Mouse (Mus musculus) hindbrain, postnatal 0 days (tissue): ENCODE measurements around the gene Slco2b1. TPM values are rescaled to one million over a fixed set of nuclear protein-coding genes. Genes with fewer than 3 reads are reported as not detected.
A peak's percentile ranks its signal among the peaks of the same experiment; 100 is the strongest.

ENCODE experiments used
- ATAC-seq: fragments of 200-750 bp; cut with Nextera tagmentation; 2 replicates; pipeline ENCODE4 v1.8.0; 2017; ENCODE audit warnings: mild to moderate bottlenecking, moderate TSS enrichment, moderate library complexity
- DNase-seq: peaks from one replicate; pipeline ENCODE4 v3.0.0-alpha.2; 2015; ENCODE audit warnings: low spot score
- H3K27ac ChIP-seq: fragments of 300-500 bp; sonication (generic); 2 replicates; pipeline ENCODE4 v1.5.1; 2014; ENCODE audit warnings: mild to moderate bottlenecking
- H3K27me3 ChIP-seq: fragments of 300-500 bp; sonication (generic); 2 replicates; pipeline ENCODE4 v1.6.1; 2014; ENCODE audit warnings: low read length, mixed read lengths; ENCODE audit not compliant: insufficient read depth
- H3K36me3 ChIP-seq: fragments of 300-500 bp; sonication (generic); 2 replicates; pipeline ENCODE4 v1.6.1; 2014; ENCODE audit warnings: low read length, mixed read lengths; ENCODE audit not compliant: insufficient read depth
- H3K4me1 ChIP-seq: fragments of 300-500 bp; sonication (generic); 2 replicates; pipeline ENCODE4 v1.6.1; 2014; ENCODE audit warnings: antibody characterized with exemption, low read length, mixed read lengths; ENCODE audit not compliant: insufficient read depth
- H3K4me2 ChIP-seq: fragments of 300-500 bp; sonication (generic); 2 replicates; pipeline ENCODE4 v1.6.1; 2014; ENCODE audit warnings: low read depth, mild to moderate bottlenecking, low read length, moderate library complexity, mixed read lengths
- H3K4me3 ChIP-seq: fragments of 300-500 bp; sonication (generic); 2 replicates; pipeline ENCODE4 v1.5.1; 2014; ENCODE audit warnings: low read length
- H3K9ac ChIP-seq: fragments of 300-500 bp; sonication (generic); replicated peaks from 2 replicates; pipeline ENCODE4 v1.6.1; 2014; ENCODE audit warnings: mild to moderate bottlenecking, low read length, moderate library complexity, mixed read lengths
- H3K9me3 ChIP-seq: fragments of 300-500 bp; sonication (generic); 2 replicates; pipeline ENCODE4 v1.6.1; 2016; ENCODE audit warnings: low read length, mixed read lengths
- CTCF ChIP-seq: IDR thresholded peaks from 2 replicates; pipeline ENCODE4 v1.5.1; 2016; ENCODE audit warnings: antibody characterized with exemption, control low read depth, low read depth
- WGBS: fragments of 180-500 bp; shearing (Covaris S2); extraction: QIAGEN DNeasy Blood & Tissue Kit; methylation state at CpG from one replicate; pipeline ENCODE4 v1.1.7; 2014; 5-methylcytosine and 5-hydroxymethylcytosine counted together
- polyA plus RNA-seq: library from polyadenylated mRNA; unstranded; fragments of >200 nt; fragmentation: Nextera tagmentation; extraction: Ambion mirVana; gene quantifications from 2 replicates; pipeline ENCODE4 v1.2.1, GENCODE M21; 2015
- total RNA-seq: library from RNA; depleted of rRNA; stranded (reverse); fragments of >200 nt; gene quantifications from 2 replicates; pipeline ENCODE4 v1.2.3, GENCODE M21; 2014

Gene Slco2b1
- total and polyA plus RNA-seq, 2 experiments from 2014 or later: 6.8 to 14.3 TPM

DNA sequence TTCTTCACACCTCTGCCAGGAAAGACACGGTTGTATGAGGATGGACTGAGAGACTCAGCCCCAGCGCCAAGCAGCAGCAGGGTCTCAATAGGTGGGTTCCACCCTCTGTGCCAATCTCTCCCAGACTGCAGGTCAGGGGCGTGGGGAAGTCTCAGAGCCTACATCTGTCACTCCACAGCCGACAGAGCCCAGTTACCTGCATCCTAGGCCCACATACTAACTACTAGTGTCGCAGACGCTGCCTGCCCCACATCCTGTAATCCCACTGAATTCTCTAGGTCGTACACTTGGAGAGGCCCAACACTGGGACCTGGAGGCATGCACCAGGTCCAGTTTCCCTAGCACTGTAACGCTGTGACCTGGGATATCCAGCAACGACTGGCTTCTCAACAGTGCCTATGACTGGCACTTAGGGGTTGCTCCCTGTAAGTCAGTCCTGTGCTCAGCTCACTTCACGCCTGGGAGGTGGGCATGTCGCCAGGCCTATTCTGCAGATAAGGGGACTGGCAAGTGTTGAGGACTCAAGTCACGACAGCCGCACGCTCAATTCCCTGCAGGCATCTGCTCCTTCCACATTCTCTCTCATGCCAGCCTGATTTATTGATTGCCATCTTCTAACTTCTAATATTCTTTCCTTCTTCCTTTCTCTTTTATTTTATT, 49.4 kb downstream of the Slco2b1 start:
- Histone ChIP-seq H3K9ac (no peak overlapping the region), H3K27me3 (no peaks in the 10 kb centered on the region), H3K4me3 (no peak overlapping the region), H3K4me1 (0 out of 2 replicates have a peak, but pooled peaks cover 13% of the 10 kb centered on the region), H3K27ac (no peak overlapping the region), H3K36me3 (no peaks in the 10 kb centered on the region), H3K9me3 (no peaks in the 10 kb centered on the region), H3K4me2 (no peak overlapping the region)
- DNase-seq (peak; percentile 39), ATAC-seq (no peak)
- no peak for TF ChIP-seq CTCF
- WGBS: 57% methylated on average over 14 of the region's 14 CpGs

DNA sequence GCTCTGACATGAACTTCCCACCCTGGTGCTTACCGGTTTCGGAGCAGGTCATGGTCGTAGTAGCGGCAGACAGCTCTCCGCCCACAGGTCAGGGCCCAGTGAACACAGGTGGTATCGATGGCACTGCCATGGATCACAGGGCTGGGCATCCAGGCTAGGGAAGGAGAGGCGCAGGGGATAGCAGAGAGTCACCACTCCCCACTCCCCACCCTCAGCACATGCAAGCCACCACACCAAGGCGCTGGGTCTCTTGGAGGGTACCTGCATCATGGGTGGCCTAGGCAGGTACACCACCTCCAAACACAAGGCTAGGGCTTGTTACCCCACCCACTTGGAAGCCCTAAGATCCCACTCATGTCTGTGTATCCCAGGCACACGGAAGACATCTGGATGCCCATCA, 50.1 kb downstream of the Slco2b1 start:
- Histone ChIP-seq H3K27ac (no peak overlapping the region), H3K36me3 (no peaks in the 10 kb centered on the region), H3K9ac (no peak overlapping the region), H3K27me3 (no peaks in the 10 kb centered on the region), H3K4me2 (no peak overlapping the region), H3K4me3 (no peak overlapping the region), H3K4me1 (0 out of 2 replicates have a peak, but pooled peaks cover 13% of the 10 kb centered on the region), H3K9me3 (no peaks in the 10 kb centered on the region)
- no peak for TF ChIP-seq CTCF
- DNase-seq: no peak
- no peak for ATAC-seq
- 91% methylated on average over 9 of the region's 9 CpGs for WGBS

DNA sequence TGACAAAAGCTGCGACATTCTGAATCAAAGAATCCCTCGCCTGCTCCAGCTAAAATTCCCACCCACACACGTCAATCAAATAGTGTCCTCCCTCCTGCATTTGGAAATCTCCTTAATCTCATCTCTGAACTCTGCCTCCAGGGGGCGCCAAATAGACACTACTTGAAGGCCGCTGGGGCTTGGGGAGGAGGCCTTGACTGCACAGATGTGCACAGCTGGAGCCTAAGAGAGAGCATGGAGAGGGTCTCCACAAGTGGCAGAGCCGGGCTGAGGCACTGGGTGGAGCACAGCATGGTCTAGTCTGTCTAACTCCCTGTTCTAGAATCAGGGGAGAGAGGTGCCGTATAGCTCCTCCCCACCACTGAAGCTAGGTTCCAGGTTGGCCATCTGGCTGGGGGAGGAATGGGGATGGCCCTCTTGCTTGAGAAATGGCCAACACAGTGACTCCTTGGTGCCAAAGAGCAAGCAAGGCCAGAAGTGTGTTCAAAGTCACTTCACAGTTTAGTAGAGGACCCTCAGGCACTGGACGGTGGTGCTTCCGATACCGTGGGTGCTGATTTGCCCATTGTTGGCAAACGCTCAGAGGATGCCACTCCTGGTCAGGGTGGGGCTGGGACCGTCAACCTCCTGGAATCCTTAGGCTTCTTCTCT, 51.6 kb downstream of the Slco2b1 start:
- no peaks in the 10 kb centered on the region for H3K27me3 ChIP-seq
- H3K4me1 ChIP-seq: 0 out of 2 replicates have a peak, but pooled peaks cover 6% of the 10 kb centered on the region
- DNase-seq (peak; percentile 80), ATAC-seq (no peak)
- WGBS: 45% methylated on average over 12 of the region's 12 CpGs
- H3K36me3 ChIP-seq: no peaks in the 10 kb centered on the region
- peak; percentile 75 for TF ChIP-seq CTCF
- H3K4me3 ChIP-seq: no peak overlapping the region
- H3K9me3 ChIP-seq: no peaks in the 10 kb centered on the region
- no peak overlapping the region for H3K9ac ChIP-seq
- no peak overlapping the region for H3K4me2 ChIP-seq
- no peak overlapping the region for H3K27ac ChIP-seq

DNA sequence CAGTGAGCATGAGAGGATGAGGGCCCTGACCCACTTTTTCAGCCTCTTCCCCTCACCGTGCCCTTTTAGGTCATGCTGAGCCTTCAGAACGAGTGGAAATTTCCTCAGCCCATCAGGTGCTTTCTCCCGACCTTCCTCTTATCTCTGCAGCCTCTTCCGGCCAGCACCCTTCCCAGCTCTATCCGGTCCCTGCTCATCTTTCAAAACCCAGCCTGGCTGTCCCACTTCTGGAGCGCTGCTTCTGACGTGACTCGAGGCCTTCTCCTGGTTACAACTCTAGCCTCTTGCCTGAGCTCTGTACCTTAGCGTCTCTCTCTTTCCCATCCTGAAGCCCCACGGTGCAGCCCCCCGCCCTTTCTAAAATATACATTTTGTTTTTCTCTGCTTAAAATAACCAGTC, 56.9 kb downstream of the Slco2b1 start:
- Histone ChIP-seq H3K27me3 (no peaks in the 10 kb centered on the region), H3K4me2 (no peak overlapping the region), H3K4me1 (0 out of 2 replicates have a peak, but pooled peaks cover 2% of the 10 kb centered on the region), H3K27ac (no peak overlapping the region), H3K4me3 (no peak overlapping the region), H3K9me3 (no peaks in the 10 kb centered on the region), H3K36me3 (no peaks in the 10 kb centered on the region), H3K9ac (no peak overlapping the region)
- 83% methylated on average over 11 of the region's 11 CpGs for WGBS
- ATAC-seq (no peak), DNase-seq (no peak)
- TF ChIP-seq CTCF: no peak

DNA sequence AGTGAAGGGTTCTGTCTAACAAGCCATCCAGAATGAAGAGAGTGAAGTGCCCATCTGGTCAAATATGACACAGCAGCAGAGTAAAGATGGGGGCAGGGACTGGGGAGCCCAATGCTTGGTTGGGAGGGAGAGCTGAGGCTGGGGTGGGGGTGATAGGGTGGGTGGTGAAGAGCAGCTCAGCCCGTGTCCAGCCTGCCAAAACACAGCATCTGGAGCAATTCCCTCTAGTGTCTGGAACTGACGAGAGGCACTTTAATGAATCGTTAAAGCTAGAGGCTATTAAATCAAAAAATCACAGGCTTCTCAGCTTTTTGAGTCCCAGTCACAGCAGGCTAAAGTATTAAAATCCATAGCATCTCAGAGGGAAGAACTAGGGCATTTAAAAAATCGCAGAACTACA, 61.6 kb downstream of the Slco2b1 start:
- no peak overlapping the region for H3K27ac ChIP-seq
- no peak overlapping the region for H3K4me3 ChIP-seq
- no peaks in the 10 kb centered on the region for H3K27me3 ChIP-seq
- 0 out of 2 replicates have a peak, but pooled peaks cover 3% of the 10 kb centered on the region for H3K4me1 ChIP-seq
- no peak for TF ChIP-seq CTCF
- peak; percentile 23 for DNase-seq
- no peaks in the 10 kb centered on the region for H3K36me3 ChIP-seq
- H3K9ac ChIP-seq: no peak overlapping the region
- no peaks in the 10 kb centered on the region for H3K9me3 ChIP-seq
- 35% methylated on average over 4 of the region's 4 CpGs for WGBS
- no peak for ATAC-seq
- H3K4me2 ChIP-seq: no peak overlapping the region

DNA sequence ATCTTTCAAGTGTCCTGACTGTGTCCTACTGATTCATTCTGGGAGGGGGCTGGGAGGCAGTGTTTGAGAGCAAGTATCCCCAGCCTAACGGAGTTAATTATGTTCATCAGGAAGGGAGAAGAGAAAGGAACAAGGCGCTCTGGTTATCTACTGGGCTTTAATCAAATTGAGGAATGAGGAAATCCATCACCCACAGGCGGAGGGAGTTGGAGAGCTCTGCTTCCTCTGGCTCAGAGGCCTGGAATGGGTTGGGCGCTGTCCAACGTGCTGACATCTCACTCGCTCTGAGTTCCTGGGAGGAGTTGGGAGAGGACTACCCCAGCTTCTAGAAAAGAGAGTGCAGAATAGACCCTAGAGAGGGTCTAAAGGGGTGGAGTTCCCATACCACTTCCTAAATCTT, 62.5 kb downstream of the Slco2b1 start:
- 15% methylated on average over 6 of the region's 6 CpGs for WGBS
- peak; percentile 16; the same call in 1 of the 2 replicates for TF ChIP-seq CTCF
- 0 out of 2 replicates have a peak, but pooled peaks cover 3% of the 10 kb centered on the region for H3K4me1 ChIP-seq
- ATAC-seq: no peak
- H3K4me3 ChIP-seq: no peak overlapping the region
- H3K9ac ChIP-seq: no peak overlapping the region
- no peak overlapping the region for H3K27ac ChIP-seq
- H3K4me2 ChIP-seq: no peak overlapping the region
- H3K27me3 ChIP-seq: no peaks in the 10 kb centered on the region
- no peaks in the 10 kb centered on the region for H3K9me3 ChIP-seq
- H3K36me3 ChIP-seq: no peaks in the 10 kb centered on the region
- peak; percentile 65 for DNase-seq

DNA sequence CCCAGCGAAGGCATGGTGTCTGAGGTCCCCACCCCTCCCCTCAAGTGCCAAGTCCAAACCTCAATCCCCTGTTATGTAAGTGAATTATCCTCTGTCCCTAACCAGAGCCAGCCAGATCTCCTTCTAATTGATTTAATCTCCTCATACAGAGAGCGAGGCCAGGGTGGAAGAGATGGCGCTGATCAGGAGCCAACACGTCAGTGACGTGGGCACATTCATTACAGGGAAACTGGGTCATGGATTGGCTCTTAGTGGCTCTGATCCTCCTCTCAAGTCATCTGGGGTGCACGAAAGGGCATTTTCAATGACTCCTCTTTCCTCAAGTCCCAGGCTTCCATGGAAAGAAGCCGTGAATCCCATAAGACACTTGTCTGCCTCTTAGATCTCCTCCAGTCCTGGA, 66.4 kb downstream of the Slco2b1 start:
- ATAC-seq (no peak), DNase-seq (no peak)
- no peak overlapping the region for H3K4me3 ChIP-seq
- no peaks in the 10 kb centered on the region for H3K9me3 ChIP-seq
- 78% methylated on average over 7 of the region's 7 CpGs for WGBS
- H3K27me3 ChIP-seq: no peaks in the 10 kb centered on the region
- H3K9ac ChIP-seq: no peak overlapping the region
- no peak overlapping the region for H3K27ac ChIP-seq
- H3K4me2 ChIP-seq: no peak overlapping the region
- H3K4me1 ChIP-seq: 0 out of 2 replicates have a peak, but pooled peaks cover 3% of the 10 kb centered on the region
- no peak for TF ChIP-seq CTCF
- H3K36me3 ChIP-seq: no peaks in the 10 kb centered on the region
